Mouse (Mus musculus) adrenal gland, postnatal 10 days (tissue): ENCODE measurements around the gene Dlgap1. TPM values are rescaled to one million over a fixed set of nuclear protein-coding genes. Genes with fewer than 3 reads are reported as not detected.

Experiments used
- DNase-seq: peaks from one replicate; pipeline ENCODE4 v3.0.0; 2021; ENCODE audit warnings: mixed read lengths
- total RNA-seq, 2 experiments: library from RNA; stranded (reverse); gene quantifications; 2 replicates each; pipeline ENCODE4 v1.2.3; 2021

The Dlgap1 gene
- total RNA-seq, 2 experiments from 2014 or later, result 14.3 to 21.0 TPM

DNA sequence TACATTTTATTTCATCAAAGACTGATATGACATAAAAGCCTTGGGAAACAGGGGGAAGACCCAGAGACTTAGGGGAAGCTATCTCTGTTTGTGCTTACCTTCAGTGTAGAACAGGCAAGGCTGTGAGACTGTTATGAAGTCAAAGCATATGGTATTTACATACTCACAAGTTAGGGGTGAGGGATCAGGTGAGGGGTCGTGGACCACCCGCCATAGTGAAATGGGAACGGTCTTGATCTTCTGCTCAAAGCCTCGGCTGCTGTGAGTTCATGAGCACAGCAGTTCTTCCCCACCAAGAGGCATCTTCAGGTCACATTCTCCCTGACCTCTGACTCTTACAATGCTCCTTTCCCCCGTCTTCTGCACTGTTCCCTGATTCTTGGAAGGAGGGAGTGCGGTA is 658.1 kb downstream of the Dlgap1 start:
- DNase-seq, result no peak

DNA sequence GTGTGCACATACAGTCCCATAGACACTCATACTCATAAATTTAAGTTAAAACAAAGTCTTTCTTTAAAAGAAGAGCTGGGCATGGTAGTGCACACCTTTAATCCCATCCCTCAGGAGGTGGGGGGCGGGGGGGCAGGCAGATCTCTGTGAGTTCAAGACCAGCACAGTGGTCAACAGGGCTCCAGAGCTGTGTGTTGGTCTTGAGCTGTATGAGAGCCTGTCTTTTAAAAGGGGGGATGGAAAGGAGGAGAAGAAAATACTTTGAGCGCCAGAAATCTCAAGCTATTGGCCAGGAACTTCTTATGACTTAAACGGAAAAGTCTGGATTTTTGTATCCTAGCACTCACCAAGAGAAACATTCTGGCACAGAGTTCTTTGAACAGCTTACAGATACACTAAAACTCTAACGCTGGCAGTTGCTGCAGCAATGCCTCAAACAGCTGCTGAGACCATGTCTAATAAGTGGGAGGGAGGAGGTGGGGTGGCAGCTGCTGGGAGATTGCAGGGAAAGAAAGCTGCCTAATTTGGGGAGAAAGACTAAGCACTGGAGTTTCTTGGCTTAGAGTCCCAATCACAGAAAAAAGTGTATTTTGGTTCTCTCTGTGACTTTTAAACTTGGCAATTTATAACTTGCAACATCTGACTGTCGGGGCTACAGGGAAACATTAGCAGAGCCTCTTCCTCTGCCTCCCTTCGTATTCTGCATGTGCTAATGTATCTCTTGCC is 660.9 kb downstream of the Dlgap1 start:
- DNase-seq, result no peak

DNA sequence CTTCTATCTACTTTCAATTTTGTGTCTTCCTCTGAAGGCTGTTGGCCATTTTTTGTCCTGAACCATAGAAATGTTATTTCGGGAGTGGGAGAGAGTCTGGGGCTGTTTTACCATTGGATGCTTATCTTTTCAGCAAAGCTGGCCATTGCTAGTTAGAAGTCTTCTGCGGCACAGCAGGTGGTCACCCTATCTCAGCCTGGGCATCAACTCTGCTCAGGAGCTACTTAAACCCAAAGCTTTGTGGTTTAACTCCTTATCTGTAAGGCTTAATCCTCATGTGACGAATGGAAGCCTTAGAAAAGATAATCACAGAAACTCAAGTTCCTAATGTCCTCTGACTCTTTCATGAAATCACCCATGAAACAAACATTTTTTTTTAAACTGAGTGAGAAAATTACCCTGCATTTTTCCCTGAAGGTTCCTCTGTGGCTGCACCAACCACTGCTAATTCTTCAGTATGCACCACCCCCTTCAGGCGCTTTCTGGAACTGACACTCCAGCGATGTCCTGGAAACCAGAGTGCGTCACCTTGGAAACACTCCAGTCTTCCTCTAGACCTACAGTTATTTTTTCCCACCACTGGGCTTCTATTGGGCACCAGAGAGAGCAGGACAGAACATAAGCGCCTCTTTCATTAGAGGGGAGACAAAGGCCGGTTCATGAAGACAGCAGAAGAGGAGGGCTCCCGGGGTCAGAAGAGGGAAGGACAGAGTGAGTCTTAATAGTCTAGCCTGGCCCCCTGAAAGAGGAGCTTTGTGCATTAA is 664.5 kb downstream of the Dlgap1 start:
- peak; percentile 86 for DNase-seq

DNA sequence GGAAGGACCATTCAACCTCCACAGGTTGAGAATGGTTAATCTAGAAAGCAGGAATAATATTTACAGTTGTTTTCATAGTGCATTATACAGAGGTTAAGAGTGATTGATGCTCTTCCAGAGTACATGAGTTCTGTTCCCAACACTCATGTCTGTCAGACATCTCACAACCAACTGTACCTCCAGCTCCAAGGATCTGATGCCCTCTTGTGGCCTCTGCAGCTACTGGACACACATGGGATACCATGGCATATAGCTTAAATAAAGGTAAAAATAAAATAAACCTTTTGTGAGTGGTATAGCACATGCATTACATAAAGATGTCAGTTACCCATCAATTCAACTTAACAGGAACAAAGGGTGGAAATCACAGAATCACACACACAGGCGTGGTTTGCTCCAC is 674.3 kb downstream of the Dlgap1 start:
- no peak for DNase-seq

DNA sequence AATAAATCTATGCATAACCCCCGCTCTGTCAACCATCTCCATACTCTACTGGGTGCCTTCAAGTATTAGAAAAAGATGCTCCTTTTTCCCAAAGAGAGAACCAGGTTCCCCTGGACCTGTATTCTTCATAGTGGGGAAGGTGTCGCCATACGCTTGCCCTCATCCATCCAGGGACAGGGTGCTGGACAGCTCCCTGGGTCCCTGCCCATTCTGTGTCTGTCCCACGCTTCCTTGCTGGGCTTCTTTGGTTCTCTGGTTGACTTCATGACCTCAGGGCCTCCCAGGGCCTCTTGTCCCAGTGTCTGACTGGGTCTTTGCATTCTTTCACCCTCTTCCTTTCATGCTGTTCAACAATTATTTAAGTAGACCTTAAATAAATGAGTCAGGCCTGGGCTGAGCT is 677.8 kb downstream of the Dlgap1 start:
- DNase-seq, result peak; percentile 34

DNA sequence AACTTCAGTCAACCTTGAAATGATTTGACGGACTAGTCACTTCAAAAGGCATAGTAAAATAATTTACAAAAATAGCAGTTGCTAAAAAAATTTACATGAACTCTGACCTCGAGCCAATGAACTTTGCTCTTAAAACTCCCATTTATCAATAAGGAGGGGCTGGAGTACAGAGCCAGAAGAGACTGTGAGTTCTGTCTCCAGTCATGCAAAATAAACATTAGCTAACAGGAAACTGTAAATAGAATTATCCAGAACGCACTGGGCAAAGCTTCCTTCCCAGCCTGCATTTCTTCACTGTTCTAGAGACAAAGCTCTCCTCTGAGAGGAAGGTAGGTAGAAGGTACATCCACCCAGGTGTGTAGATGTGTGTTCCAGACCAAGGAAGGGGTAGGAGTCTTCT is 692.5 kb downstream of the Dlgap1 start:
- no peak for DNase-seq

DNA sequence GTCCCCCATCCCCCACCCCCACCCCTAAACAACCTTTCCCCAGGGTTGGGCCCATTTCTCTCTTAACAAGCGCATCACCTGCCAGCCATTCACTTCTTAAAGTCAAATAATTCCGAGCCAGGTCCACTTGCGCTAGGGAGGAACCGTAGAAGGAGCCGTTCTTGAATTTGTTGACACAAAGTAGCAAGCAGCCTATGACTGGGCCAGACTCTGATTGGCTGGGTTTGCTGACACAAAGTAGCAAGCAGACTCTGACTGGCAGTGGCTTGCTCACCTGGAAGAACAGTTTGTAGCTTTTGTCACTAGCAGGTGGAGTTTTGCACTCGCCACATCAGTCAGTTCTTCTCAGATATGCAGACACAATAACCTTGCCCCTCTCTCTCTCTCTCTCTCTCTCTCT is 695.1 kb downstream of the Dlgap1 start:
- no peak for DNase-seq

DNA sequence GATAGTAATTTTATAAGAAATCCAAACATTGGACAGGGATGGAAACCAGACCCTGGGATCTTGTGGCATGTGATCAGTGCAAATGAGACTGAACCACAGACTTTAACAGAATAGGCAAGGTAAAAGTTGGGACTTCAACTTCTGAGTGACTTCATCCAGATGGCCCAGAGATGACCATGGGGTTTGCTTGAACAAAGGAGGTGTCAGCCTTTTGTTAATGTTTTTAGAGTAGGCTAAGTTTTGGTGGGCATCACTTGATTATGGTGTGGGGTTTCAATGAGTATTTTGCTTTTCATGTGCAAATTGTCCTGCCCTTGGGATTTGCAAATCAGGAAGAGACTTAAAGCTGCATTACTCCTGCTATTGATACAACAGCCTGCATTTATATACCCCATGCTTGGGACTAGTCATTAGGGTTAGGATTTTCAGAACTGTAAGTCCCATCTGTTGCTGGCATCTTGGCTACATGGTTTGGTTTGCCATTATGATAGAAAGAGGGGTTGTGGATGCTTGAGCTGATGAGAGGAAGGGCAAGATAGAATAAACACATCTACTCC is 695.7 kb downstream of the Dlgap1 start:
- no peak for DNase-seq

DNA sequence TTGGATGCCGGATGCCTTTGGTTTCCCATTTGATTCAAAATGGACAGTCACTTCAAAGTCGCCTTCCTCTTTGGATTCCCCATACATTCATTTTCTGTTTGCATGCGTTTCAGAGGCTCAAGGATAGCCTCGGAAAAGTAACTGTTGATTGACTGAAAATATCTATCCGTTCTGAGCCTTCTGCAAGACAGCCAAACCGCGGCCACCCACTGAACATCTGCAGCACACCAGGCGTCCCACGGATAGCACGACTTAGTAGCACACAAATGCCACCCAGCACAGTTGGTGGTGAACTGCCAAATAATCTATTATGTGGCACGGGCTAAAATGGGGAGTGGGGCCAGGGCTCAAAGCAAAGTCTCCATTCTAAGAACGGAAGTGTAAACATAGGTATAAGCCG is 705.1 kb downstream of the Dlgap1 start:
- DNase-seq, result no peak

DNA sequence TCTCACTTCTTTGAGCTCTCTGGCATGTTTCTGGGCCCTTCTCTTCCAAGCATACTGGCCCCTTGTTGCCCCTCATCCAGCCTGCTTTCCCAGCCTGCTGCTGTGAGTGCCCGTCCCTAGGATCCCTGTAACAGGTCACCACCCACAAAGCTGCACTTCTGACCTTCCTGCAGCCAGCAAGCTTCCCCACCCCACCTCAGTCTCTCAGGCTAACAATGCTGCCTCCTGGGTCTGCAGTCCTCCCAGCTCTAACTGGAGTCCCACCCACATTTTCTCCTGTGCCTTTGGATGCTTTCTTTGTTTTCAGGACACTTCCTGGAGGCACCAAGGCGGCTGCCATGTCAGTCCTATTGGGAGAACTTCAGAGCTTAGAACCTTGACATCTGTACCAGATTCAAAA is 707.6 kb downstream of the Dlgap1 start:
- no peak for DNase-seq

DNA sequence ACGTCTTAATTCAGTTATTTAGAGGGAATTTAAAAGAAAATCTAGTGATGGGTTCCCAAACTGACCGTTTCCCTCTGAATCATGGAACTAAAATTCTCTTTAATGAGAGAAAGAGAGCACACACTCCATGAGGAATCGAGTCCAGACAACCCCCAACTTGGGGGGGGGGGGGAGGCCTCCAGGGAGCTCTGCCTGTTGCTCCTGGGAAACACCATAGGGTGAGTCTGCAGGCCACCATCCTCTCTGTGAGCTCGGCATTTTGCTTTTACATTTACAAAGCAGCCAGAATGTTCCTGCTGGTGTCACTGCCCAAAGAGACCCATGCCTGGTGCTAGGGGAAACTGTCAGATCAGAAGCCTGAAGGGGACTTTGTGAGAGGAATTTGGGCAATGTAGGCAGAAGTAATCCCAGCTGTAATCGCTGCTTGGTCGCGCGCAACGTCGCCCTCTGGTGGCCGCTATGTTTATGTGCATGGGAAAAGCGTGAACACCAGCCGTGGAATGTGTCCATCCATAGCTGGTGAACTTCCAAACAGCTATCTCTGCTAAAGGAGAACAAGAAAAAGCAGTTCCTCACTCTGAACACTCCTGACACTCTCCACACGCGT is 714.8 kb downstream of the Dlgap1 start:
- peak; percentile 87 for DNase-seq

DNA sequence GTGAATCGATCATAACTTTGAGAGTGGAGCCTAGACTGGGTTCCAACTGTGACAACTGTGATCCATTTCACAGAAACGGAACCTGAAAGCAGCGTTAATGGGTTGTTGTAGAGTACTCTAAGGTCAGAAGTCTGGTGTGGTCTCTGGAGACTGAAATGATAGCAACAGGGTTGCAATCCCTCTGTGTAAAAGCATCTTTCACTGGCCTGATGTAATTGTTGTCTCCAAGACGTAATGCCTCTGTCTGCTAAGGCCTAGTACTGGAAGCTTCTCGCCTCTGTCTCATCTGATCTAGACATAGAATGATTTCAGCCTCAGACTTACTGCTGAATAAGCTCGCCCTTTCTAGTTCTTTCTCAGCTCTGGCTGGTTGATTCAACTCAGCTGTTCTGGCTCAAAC is 721.3 kb downstream of the Dlgap1 start:
- no peak for DNase-seq

DNA sequence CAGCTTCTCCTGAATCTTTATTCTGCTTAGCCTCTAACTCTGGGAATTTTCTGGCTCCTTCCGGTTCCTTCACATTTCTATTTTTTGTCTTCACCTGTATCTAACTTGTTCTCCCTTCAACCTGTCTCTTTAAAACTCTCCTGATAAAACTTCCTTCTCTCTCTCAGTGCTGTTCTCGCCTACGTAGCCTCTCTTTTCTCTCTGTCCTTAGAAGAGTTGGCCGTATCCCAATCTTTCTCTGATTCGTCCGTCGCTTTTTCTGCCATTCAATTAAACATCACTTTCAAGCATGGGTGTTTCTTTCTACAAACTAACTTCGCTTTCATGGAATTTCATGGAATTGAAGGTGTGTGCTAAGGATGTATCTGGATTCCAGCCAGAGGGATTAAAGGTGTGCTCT is 721.7 kb downstream of the Dlgap1 start:
- no peak for DNase-seq

DNA sequence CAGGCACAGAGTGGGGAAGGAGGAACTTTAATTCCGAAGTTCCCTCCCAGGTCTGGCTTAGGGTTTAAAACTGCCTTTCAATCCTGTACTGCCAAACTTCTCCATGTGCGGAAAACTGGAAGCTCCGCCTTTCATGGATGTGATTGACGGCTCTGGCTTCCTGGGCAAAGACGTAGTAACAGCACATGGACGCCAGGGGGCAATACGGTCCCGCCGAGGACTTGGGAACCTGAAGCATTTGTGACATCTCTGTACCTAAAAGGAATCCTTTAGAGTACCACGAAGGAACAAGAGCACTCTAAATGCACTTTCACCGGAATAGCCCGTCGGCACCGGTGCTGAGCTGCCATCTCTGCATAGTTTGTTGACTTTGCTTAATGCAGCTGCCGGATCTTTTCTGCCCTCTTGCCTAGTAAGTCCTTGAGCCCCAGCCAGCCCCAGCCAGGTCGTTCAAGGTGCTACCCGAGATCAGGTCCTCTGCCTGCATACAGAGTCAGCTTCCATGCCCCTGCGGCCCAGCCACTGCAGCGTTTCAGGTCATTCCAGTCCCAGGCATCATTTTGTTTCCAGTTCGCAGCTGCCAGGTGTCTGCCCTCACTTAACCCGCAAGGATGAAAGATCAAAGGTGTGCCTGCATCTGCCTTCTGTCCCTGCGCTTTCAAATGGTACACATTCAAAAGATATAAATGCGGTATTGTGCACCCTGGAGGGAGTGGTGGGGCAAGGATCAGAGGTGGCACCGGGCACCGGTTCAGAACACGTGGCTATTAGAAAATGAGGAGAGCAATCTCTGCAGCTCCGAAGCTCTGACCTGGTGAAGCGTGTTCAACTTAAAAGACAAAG is 738.3 kb downstream of the Dlgap1 start:
- DNase-seq, result peak; percentile 90

DNA sequence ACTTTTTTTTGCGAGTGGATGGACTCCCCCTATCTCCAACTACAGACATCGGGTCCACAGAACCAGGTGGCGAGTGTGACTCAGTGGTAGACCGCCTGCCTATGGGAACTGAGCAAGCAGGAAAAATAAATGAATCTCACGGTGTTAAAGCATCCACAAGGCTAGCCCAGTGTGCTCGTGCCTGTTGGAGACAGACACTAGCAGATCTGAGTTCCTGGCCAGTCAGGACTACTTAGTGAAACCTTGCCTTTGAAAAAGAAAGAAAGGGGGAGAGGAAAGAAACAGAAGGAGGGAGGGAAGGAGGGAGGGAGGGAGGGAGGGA is 738.9 kb downstream of the Dlgap1 start:
- no peak for DNase-seq

DNA sequence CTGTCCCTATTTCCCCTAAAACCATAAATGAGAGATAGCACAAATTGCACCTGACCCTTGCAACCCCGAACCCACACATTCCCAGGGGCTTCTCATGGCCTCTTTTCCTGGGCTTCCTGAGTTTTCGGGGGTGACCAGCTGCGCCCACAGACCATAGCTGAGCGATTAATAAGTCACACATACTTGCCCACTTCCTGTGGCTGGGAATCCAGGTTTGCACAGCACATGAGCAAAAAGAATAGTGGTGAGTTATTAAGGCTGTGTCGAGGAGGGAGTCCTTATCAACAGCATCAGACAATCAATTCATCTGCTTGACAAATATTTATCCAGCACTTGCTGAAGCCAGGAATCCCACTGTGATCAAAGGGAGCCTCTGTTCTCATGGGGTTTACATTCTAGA is 740.7 kb downstream of the Dlgap1 start:
- no peak for DNase-seq

DNA sequence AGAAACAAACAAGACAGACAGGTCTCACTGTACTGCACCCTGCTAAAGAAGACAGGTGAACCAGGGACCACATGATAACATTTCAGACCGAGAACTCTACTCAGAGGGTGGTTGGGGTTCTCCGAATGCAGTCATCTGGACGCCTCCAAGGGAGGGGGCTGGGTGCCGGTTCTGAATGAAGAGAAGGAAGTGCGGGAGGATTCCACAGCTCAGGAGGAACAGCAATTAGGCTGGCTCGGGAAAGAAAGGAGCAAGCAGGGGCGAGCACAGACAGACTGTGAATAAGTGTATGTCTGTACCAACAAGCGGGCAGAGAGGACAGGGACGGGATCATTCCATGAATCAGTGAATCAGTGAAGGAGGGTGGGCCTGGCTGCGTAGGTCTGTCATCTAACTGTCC is 744.6 kb downstream of the Dlgap1 start:
- DNase-seq, result no peak

DNA sequence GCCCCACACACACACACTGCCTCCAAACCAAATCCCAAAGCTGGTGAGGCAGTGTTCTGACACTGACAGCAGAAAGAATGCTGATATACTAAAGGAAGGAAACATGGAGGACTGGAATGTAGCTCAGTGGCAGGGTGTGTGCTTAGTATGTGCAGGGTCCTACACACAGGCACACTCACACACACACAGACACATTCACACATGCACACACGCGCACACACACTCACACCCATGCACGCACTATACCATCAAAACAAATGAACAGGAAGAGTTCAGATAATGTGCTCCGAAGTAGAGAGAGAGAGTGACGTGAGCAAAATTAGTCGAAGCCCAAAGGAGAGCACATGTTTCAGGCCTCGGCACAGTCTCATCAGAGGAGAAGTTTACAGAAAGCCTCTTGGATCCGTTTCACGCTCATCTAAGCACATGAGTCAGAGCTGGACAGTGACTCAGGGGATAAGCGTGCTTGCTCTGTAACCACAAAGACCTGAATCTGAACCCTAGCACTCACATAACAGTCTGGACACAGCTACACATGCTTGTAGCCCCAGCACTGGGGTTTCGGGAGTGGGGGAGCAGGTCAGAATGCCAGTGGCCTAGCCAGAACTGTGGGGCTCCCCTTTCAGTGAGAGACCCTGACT is 750.9 kb downstream of the Dlgap1 start:
- DNase-seq, result peak; percentile 40

DNA sequence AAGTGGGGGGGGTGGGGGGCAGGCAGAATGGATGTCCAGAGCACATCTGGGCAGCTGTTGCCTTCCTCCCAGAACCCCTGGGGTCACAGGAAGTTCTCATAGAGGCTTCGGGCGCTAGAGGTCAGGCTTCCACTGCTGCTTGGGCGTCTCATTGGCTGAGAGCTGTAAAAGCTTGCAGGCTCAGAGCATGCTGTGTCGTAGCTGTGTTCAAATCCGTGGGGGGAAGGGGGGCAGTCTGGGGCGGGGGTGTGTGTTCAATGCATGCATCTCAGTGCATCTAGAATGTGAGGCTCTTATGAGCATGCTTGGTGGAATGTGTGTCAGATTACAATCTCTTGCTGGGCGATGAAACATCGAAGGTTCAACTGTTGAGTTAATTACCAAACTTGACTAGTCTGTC is 751.9 kb downstream of the Dlgap1 start:
- no peak for DNase-seq

DNA sequence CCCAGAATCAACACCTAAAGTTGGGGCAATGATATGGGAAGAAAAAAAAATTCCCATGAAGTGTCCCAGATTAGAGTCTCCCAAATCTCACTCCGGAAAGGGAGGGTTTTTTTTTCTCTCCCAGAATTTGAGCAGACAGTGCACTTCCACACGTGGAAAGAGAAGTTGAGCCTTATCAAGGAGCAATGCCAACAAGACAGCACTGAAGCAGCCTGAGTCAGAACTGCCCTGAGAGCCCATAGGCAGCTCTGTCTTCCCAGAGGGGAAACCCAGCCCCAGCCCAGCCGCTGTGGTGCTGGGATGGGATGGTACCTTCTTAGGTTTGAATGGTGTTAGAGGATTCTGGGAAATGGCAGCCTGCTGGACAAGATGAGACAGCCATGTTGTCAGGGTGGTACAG is 753.3 kb downstream of the Dlgap1 start:
- no peak for DNase-seq

DNA sequence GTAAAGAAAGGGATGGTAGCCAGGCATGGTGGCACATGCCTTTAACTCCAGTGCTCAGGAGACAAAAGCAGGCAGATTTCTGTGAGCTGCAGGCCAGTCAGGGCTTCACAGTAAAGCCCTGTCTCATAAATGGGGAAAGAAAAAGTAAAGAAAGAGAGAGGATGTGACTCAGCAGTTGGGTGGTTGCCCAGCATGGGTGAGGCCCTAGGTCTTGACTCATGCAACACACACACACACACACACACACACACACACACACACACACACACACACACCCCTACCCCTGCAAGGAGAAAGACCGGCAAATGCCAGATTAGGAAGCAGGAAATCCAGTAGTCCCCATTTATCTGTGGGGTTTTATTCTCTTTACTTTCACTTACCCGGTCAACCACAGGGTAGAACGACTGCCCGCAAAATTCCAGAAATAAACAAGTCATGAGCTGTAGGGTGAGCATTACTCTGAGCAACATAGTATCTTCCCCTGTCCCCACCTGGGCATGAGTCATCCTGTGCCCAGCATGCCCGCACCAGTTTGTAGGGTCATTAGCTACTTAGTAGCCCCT is 759.9 kb downstream of the Dlgap1 start:
- peak; percentile 91 for DNase-seq

DNA sequence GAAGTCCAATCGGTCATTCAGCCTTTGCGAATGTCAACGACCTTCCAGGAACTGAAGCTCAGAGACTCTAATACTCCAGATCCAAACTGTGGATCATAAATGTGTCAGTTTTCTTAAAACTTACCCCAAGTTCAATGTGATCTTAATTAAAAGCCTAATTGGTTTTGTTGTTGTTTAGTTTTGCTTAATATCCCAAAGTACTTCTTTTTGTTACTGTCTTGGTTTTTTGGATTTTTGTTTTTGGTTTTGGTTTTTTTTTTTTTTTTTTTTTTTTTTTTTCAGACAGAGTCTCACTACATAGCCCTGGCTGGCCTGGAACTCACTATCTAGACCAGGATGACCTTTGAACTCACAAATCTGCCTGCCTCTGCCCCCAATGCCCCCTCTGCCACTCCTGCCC is 765.9 kb downstream of the Dlgap1 start:
- no peak for DNase-seq
